Mouse (Mus musculus) left cerebral cortex, postnatal 25 days (tissue): ENCODE measurements at regions not wholly inside any gene's neighbourhood (a gene's known extent, or its start where the extent isn't known, plus 50 kb on each side); places are given as distances from the start of the nearest gene placed in this dataset.

Experiments
- DNase-seq, 2 experiments: peaks; one replicate each; pipeline ENCODE4 v3.0.0; 2022; ENCODE audit warnings: low spot score in 2 of 2, mixed read lengths in 1 of 2
- intact Hi-C: fragments of 180-260 bp; cut with DNase I; formaldehyde crosslinking; loops from one replicate; pipeline ENCODE4 v1.15.1; 2025

GRCm38 (mm10) chr1:164511628-164512385, 53.7 kb upstream of the Atp1b1 start:
- intact Hi-C loops: no loop called here
- no peak for DNase-seq

GRCm38 (mm10) chr1:164509226-164509625, 51.1 kb upstream of the Atp1b1 start:
- intact Hi-C loops: no loop called here
- no peak for DNase-seq

GRCm38 (mm10) chr1:164508556-164508955, 50.4 kb upstream of the Atp1b1 start:
- intact Hi-C loops: no loop called here
- no peak for DNase-seq

- intact Hi-C loops: no loop called here
- DNase-seq: no peak
Measured at GRCm38 (mm10) chr1:164508106-164508505, 50.0 kb upstream of the Atp1b1 start.
